Mouse (Mus musculus) heart, postnatal 0 days (tissue): ENCODE data around the gene Engase. TPM values are rescaled to one million over a fixed set of nuclear protein-coding genes. Genes with fewer than 3 reads are reported as not detected.

Source experiments
- ATAC-seq: fragments of 200-750 bp; cut with Nextera tagmentation; 2 replicates; pipeline ENCODE4 v1.8.0; 2017; ENCODE audit warnings: low read depth, moderate number of reproducible peaks, moderate library complexity; ENCODE audit not compliant: insufficient read depth
- DNase-seq: peaks from one replicate; pipeline ENCODE4 v3.0.0-alpha.2; 2016; ENCODE audit warnings: low spot score
- H3K27ac ChIP-seq: fragments of 300-500 bp; sonication (generic); 2 replicates; pipeline ENCODE4 v1.5.1; 2014; ENCODE audit warnings: low read depth, mild to moderate bottlenecking
- H3K27me3 ChIP-seq: fragments of 300-500 bp; sonication (generic); 2 replicates; pipeline ENCODE4 v1.6.1; 2014; ENCODE audit warnings: low read length, mixed read lengths; ENCODE audit not compliant: control insufficient read depth, insufficient read depth
- H3K36me3 ChIP-seq: fragments of 300-500 bp; sonication (generic); replicated peaks from 2 replicates; pipeline ENCODE4 v1.6.1; 2014; ENCODE audit warnings: low read length, mixed read lengths; ENCODE audit not compliant: control insufficient read depth, insufficient read depth
- H3K4me1 ChIP-seq: fragments of 300-500 bp; sonication (generic); 2 replicates; pipeline ENCODE4 v1.6.1; 2014; ENCODE audit warnings: antibody characterized with exemption; ENCODE audit not compliant: control insufficient read depth, insufficient read depth
- H3K4me2 ChIP-seq: fragments of 300-500 bp; sonication (generic); 2 replicates; pipeline ENCODE4 v1.6.1; 2014; ENCODE audit warnings: low read depth, mild to moderate bottlenecking, low read length, moderate library complexity
- H3K4me3 ChIP-seq: fragments of 300-500 bp; sonication (generic); 2 replicates; pipeline ENCODE4 v1.5.1; 2014; ENCODE audit warnings: low read depth, low read length
- H3K9ac ChIP-seq: fragments of 300-500 bp; sonication (generic); replicated peaks from 2 replicates; pipeline ENCODE4 v1.6.1; 2014; ENCODE audit warnings: low read depth, low read length, mixed read lengths
- H3K9me3 ChIP-seq: fragments of 300-500 bp; sonication (generic); replicated peaks from 2 replicates; pipeline ENCODE4 v1.6.1; 2016; ENCODE audit warnings: low read length; ENCODE audit not compliant: control insufficient read depth
- CTCF ChIP-seq: IDR thresholded peaks from 2 replicates; pipeline ENCODE4 v1.5.1; 2016; ENCODE audit warnings: antibody characterized with exemption, control low read depth, low read depth
- EP300 ChIP-seq: IDR thresholded peaks from 2 replicates; pipeline ENCODE4 v1.6.1; 2016; ENCODE audit warnings: antibody characterized with exemption, low read depth
- WGBS: fragments of 180-500 bp; shearing (Covaris S2); extraction: QIAGEN DNeasy Blood & Tissue Kit; methylation state at CpG from one replicate; pipeline ENCODE4 v1.1.7; 2014; 5-methylcytosine and 5-hydroxymethylcytosine counted together
- polyA plus RNA-seq: library from polyadenylated mRNA; unstranded; fragments of >200 nt; fragmentation: Nextera tagmentation; extraction: Ambion mirVana; gene quantifications from 2 replicates; pipeline ENCODE4 v1.2.1, GENCODE M21; 2015
- total RNA-seq: library from RNA; depleted of rRNA; stranded (reverse); fragments of >200 nt; gene quantifications from 2 replicates; pipeline ENCODE4 v1.2.3, GENCODE M21; 2014; ENCODE audit warnings: low replicate concordance

The Engase gene
- total and polyA plus RNA-seq, 2 experiments from 2014 or later = 3.0 to 12.0 TPM

- H3K27ac ChIP-seq = no peak overlapping the region
- peaks cover 19% of the 10 kb centered on the region; the same call in 1 of the 2 replicates for H3K27me3 ChIP-seq
- H3K9ac ChIP-seq = no peak overlapping the region
- no peaks in the 10 kb centered on the region for H3K9me3 ChIP-seq
- DNase-seq (no peak), ATAC-seq (no peak)
- TF ChIP-seq CTCF (no peak), EP300 (no peak)
- 83% methylated on average over 2 of the region's 2 CpGs for WGBS
- H3K36me3 ChIP-seq = no peaks in the 10 kb centered on the region
- H3K4me1 ChIP-seq = peaks cover 22% of the 10 kb centered on the region
- H3K4me2 ChIP-seq = no peak overlapping the region
- H3K4me3 ChIP-seq = no peak overlapping the region
Observed at GRCm38 (mm10) chr11:118520932-118521331, 44.3 kb downstream of the Engase start.

- Histone ChIP-seq H3K4me3 (no peak overlapping the region), H3K4me1 (peaks cover 8% of the 10 kb centered on the region; the same call in 1 of the 2 replicates), H3K9me3 (no peaks in the 10 kb centered on the region), H3K9ac (no peak overlapping the region), H3K36me3 (no peaks in the 10 kb centered on the region), H3K27ac (no peak overlapping the region), H3K4me2 (no peak overlapping the region), H3K27me3 (peaks cover 24% of the 10 kb centered on the region; the same call in 1 of the 2 replicates)
- 67% methylated on average over 4 of the region's 4 CpGs for WGBS
- ATAC-seq (no peak), DNase-seq (no peak)
- TF ChIP-seq EP300 (no peak), CTCF (no peak)
Observed at GRCm38 (mm10) chr11:118523496-118524145, 47.0 kb downstream of the Engase start.

GRCm38 (mm10) chr11:118525059-118525458 lies 48.4 kb downstream of the Engase start:
- Histone ChIP-seq H3K4me1 (no peaks in the 10 kb centered on the region), H3K4me2 (no peak overlapping the region), H3K9me3 (no peaks in the 10 kb centered on the region), H3K27ac (no peak overlapping the region), H3K36me3 (no peaks in the 10 kb centered on the region), H3K9ac (no peak overlapping the region), H3K4me3 (no peak overlapping the region), H3K27me3 (peaks cover 20% of the 10 kb centered on the region; the same call in 1 of the 2 replicates)
- WGBS = 72% methylated on average over 11 of the region's 11 CpGs
- TF ChIP-seq CTCF = no peak
- TF ChIP-seq EP300 = no peak
- DNase-seq = no peak
- no peak for ATAC-seq

GRCm38 (mm10) chr11:118528761-118529160 lies 52.1 kb downstream of the Engase start:
- no peak overlapping the region for H3K4me2 ChIP-seq
- DNase-seq (no peak), ATAC-seq (no peak)
- H3K4me1 ChIP-seq = no peaks in the 10 kb centered on the region
- TF ChIP-seq EP300 (no peak), CTCF (no peak)
- H3K36me3 ChIP-seq = no peaks in the 10 kb centered on the region
- H3K27me3 ChIP-seq = peaks cover 9% of the 10 kb centered on the region; the same call in 1 of the 2 replicates
- H3K9ac ChIP-seq = no peak overlapping the region
- no peak overlapping the region for H3K4me3 ChIP-seq
- no peak overlapping the region for H3K27ac ChIP-seq
- H3K9me3 ChIP-seq = no peaks in the 10 kb centered on the region
- WGBS = 80% methylated on average over 9 of the region's 9 CpGs

GRCm38 (mm10) chr11:118530313-118530712 lies 53.7 kb downstream of the Engase start:
- Histone ChIP-seq H3K4me2 (no peak overlapping the region), H3K4me3 (no peak overlapping the region), H3K27ac (no peak overlapping the region), H3K9ac (no peak overlapping the region), H3K27me3 (peaks cover 24% of the 10 kb centered on the region; the same call in 1 of the 2 replicates), H3K4me1 (no peaks in the 10 kb centered on the region), H3K36me3 (no peaks in the 10 kb centered on the region), H3K9me3 (no peaks in the 10 kb centered on the region)
- 73% methylated on average over 8 of the region's 8 CpGs for WGBS
- no peak for DNase-seq
- ATAC-seq = no peak
- TF ChIP-seq EP300 = no peak
- TF ChIP-seq CTCF = no peak
